Mouse (Mus musculus) MEL (cell line): ENCODE data around the gene H2-K1.

Source experiments
- CTCF ChIP-seq, 3 experiments: IDR thresholded peaks in 2 of 3; conservative IDR thresholded peaks in 1 of 3; 2 replicates each; pipeline ENCODE4 v1.5.1; 2011 to 2012; ENCODE audit warnings: low read length in 3 of 3, low read depth in 2 of 3, mild to moderate bottlenecking in 2 of 3, improper control_type of control experiment in 1 of 3, inconsistent platforms in 1 of 3, mixed read lengths in 1 of 3, moderate library complexity in 1 of 3; ENCODE audit not compliant: control insufficient read depth in 1 of 3, insufficient read depth in 1 of 3, poor library complexity in 1 of 3, severe bottlenecking in 1 of 3
- E2F4 ChIP-seq: IDR thresholded peaks from 2 replicates; pipeline ENCODE4 v1.6.1; 2011; ENCODE audit warnings: low read depth, low read length, improper control_type of control experiment, borderline replicate concordance
- EP300 ChIP-seq, 2 experiments: IDR thresholded peaks; 2 replicates each; pipeline ENCODE4 v1.6.1; 2011; ENCODE audit warnings: improper control_type of control experiment in 2 of 2, low read length in 2 of 2, low read depth in 1 of 2, mild to moderate bottlenecking in 1 of 2
- GATA1 ChIP-seq: IDR thresholded peaks from 2 replicates; pipeline ENCODE4 v1.6.1; 2011; ENCODE audit warnings: low read depth, low read length, improper control_type of control experiment
- MAX ChIP-seq: IDR thresholded peaks from 2 replicates; pipeline ENCODE4 v1.6.1; 2011; ENCODE audit warnings: low read length, improper control_type of control experiment
- POLR2A ChIP-seq, 2 experiments: IDR thresholded peaks; 2 replicates each; pipeline ENCODE4 v1.6.1; 2011 to 2012; ENCODE audit warnings: low read length in 2 of 2, mild to moderate bottlenecking in 2 of 2, control low read depth in 1 of 2, improper control_type of control experiment in 1 of 2, low read depth in 1 of 2, moderate library complexity in 1 of 2; ENCODE audit not compliant: control insufficient read depth in 1 of 2, insufficient read depth in 1 of 2, poor library complexity in 1 of 2
- ZKSCAN1 ChIP-seq: IDR thresholded peaks from 2 replicates; pipeline ENCODE4 v1.6.1; 2012; ENCODE audit warnings: low read depth, mild to moderate bottlenecking, inconsistent platforms, low read length, improper control_type of control experiment, moderate library complexity

GRCm38 (mm10) chr17:34031465-34032173 lies 31.5 kb upstream of the H2-K1 start, which contains the start of the genes Slc39a7 and Rxrb:
- no peak; the same call in 1 of the 2 replicates for TF ChIP-seq E2F4
- no peak; the same call in 1 of the 2 replicates for TF ChIP-seq MAX
- peak in 1 of 2 experiments; percentile 18; a peak in 2 of 4 replicates for TF ChIP-seq EP300 (IDR thresholded peaks at IDR 0.05; ENCODE audit: low read depth in 1 of 2, low read length in 2 of 2)
- TF ChIP-seq GATA1, result no peak
- TF ChIP-seq ZKSCAN1, result no peak
- TF ChIP-seq CTCF (IDR thresholded peaks at IDR 0.05 in 2 of 3, conservative IDR thresholded peaks at IDR 0.05 in 1 of 3; ENCODE audit: control insufficient read depth in 1 of 3, insufficient read depth in 1 of 3, low read depth in 2 of 3, low read length in 3 of 3, poor library complexity in 1 of 3, severe bottlenecking in 1 of 3), result no peak
- TF ChIP-seq POLR2A (IDR thresholded peaks at IDR 0.05; ENCODE audit: control insufficient read depth in 1 of 2, insufficient read depth in 1 of 2, low read depth in 1 of 2, low read length in 2 of 2, poor library complexity in 1 of 2), result peak; percentile 74 to 90
